Mouse (Mus musculus) G1E (cell line): ENCODE measurements at regions not wholly inside any gene's neighbourhood (a gene's known extent, or its start where the extent isn't known, plus 50 kb on each side); places are given as distances from the start of the nearest gene placed in this dataset.

Experiments used
- CTCF ChIP-seq: IDR thresholded peaks from 2 replicates; pipeline ENCODE4 v1.5.1; 2012; ENCODE audit warnings: low read depth, low read length, inconsistent platforms, mixed read lengths
- GATA1 ChIP-seq: IDR thresholded peaks from 2 replicates; pipeline ENCODE4 v1.6.1; 2012; ENCODE audit warnings: borderline replicate concordance, low read length, inconsistent platforms, mixed read lengths

DNA sequence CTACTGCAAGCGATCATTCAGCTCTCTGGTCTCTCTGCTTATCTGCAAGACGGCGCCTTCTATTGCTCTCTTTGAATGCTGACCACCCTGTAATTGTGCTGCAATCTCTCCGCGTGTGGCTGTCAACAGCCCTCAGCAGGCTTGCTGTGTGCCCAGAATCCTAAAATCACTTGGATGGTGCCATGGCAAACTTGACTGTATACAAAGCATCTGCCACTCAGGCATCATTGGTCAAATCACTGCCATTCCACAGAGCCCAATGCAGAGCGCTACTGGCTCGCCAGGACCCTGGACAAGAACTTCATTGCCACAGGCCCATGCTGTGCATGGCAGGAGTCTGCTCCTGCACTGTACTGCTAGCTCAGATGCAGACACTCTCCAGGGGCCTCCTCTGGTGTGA, 142.3 kb upstream of the Tas2r119 start:
- TF ChIP-seq GATA1, result no peak
- TF ChIP-seq CTCF, result no peak
